Mouse (Mus musculus): ENCODE data around the gene Ccdc17. TPM values are rescaled to one million over a fixed set of nuclear protein-coding genes. Genes with fewer than 3 reads are reported as not detected.

The Ccdc17 gene
- total RNA-seq, 1 experiment from 2014 or later = 1.6 TPM

- ATAC-seq (replicated peaks; ENCODE audit: low read depth, poor library complexity, severe bottlenecking) = no peak
Measured at GRCm38 (mm10) chr4:116642071-116642470, 45.6 kb downstream of the Ccdc17 start.

DNA sequence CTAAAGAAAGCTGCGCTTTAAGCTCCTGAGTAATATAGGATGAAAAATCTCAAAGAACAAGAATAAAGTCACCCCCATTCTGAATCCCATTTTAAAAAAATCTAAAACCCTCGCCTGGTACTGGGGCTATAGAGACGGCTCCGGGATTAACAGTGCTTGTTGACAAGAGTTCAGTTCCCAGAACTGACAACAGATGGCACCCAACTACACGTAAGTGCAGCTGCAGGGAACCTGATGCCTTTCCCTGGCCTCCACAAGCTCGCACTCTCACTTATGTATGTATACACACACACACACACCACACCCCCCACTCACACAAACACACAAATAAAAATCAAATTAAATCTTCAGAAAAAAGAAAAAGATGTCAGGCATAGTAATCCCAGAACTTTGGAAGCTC is 47.9 kb downstream of the Ccdc17 start:
- ATAC-seq (replicated peaks; ENCODE audit: low read depth, poor library complexity, severe bottlenecking) = peak; percentile 73

DNA sequence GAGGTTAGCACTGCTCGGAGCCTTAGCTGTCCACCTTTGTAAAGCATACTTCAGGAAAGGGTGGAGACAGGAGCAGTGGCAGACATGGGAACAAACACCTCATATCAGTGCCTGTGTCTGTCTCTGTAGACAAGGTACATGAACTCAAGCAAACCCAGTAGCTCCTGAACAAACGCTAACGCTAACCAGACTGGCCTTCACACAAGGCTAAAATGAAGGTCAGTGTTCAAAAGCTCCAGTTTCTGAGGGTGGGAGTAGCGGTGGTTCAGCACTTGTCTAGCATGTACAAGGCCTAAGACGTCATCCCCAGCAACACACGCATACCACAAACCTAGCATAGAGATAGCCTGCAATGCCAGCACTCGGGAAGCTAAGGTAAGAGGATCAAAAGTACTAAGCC is 49.2 kb downstream of the Ccdc17 start:
- ATAC-seq (replicated peaks; ENCODE audit: low read depth, poor library complexity, severe bottlenecking) = no peak

DNA sequence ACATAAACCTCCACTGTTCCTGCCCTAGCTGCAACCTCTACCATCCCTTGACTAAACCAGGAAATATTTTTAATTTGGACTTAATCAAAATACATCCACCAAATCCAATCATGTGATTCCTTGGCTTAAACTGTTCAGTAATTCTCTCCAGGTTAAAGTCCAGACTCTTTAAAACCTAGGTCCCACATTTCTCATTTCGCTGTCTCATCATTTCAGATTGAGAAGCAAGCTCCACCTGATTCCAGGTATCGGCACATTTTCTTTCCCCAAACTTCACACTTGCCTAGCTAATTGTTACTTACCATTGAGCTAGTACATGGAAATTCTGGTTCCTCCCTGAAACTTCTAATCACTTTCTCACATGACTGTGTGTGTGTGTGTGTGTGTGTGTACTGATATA is 53.0 kb downstream of the Ccdc17 start:
- ATAC-seq (replicated peaks; ENCODE audit: low read depth, poor library complexity, severe bottlenecking) = no peak

Other genes with a start within 250 kb of the Ccdc17 start
- 9.2 and 17.7 TPM in 2 replicates for gene Mast2, start 132.5 kb upstream of the Ccdc17 start, total RNA-seq (2017)
- gene Ipp, start 89.1 kb upstream of the Ccdc17 start, total RNA-seq (2017) = 18.3 and 23.0 TPM in 2 replicates
- gene Tmem69, start 40.7 kb upstream of the Ccdc17 start, total RNA-seq (2017) = 8.7 and 16.0 TPM in 2 replicates
- gene Gpbp1l1, start 39.0 kb upstream of the Ccdc17 start, total RNA-seq (2017) = 123 and 150 TPM in 2 replicates
- 465 and 496 TPM in 2 replicates for gene Nasp, start 31.3 kb downstream of the Ccdc17 start, total RNA-seq (2017)
- 416 TPM in 2 replicates for gene Akr1a1, start 55.0 kb downstream of the Ccdc17 start, total RNA-seq (2017)
- gene Prdx1, start 88.9 kb downstream of the Ccdc17 start, total RNA-seq (2017) = 266 and 285 TPM in 2 replicates
- gene Mmachc, start 111.8 kb downstream of the Ccdc17 start, total RNA-seq (2017) = 22.7 and 24.9 TPM in 2 replicates
- 12.3 and 35.8 TPM in 2 replicates for gene Ccdc163, start 111.9 kb downstream of the Ccdc17 start, total RNA-seq (2017)
- gene Tesk2, start 124.3 kb downstream of the Ccdc17 start, total RNA-seq (2017) = 1.8 and 4.9 TPM in 2 replicates
- 31.4 and 38.1 TPM in 2 replicates for gene Toe1, start 211.0 kb downstream of the Ccdc17 start, total RNA-seq (2017)
- 2.1 and 2.9 TPM in 2 replicates for gene Mutyh, start 211.1 kb downstream of the Ccdc17 start, total RNA-seq (2017)
- 0.39 and 0.41 TPM in 2 replicates for gene Hpdl, start 225.1 kb downstream of the Ccdc17 start, total RNA-seq (2017)

Measured in common myeloid progenitor, adult 5-6 weeks (primary cell).